Mouse (Mus musculus): ENCODE results near the gene 1700001P01Rik. TPM values are rescaled to one million over a fixed set of nuclear protein-coding genes. Genes with fewer than 3 reads are reported as not detected.

1700001P01Rik gene
- polyA plus RNA-seq, 1 experiment: 0.80 TPM

GRCm38 (mm10) chr11:97781832-97782563 is 6.3 kb upstream of the 1700001P01Rik start, which contains the start of gene Rpl23:
Gene Rpl23 (minus strand): TSS chr11:97782437.
- DNase-seq: peak; percentile 99
- TF ChIP-seq CTCF (IDR thresholded peaks at IDR 0.05; ENCODE audit: borderline replicate concordance, insufficient read depth, low read depth, low read length) (no peak), POLR2A (IDR thresholded peaks at IDR 0.05; ENCODE audit: borderline replicate concordance, insufficient read depth, low read length) (peak; percentile 99; the same call in 1 of the 2 replicates)
- Histone ChIP-seq H3K27ac (ENCODE audit: insufficient read depth, low read length) (peak within 1 kb of the TSS; percentile 56), H3K4me1 (ENCODE audit: control insufficient read depth, insufficient read depth, low read length) (no peaks in the 10 kb centered on the region), H3K27me3 (ENCODE audit: control insufficient read depth, insufficient read depth, low read length) (no peaks in the 10 kb centered on the region), H3K4me3 (replicated peaks; ENCODE audit: insufficient read depth, low read depth, low read length) (peak within 1 kb of the TSS; percentile 69)
- WGBS: under 1% methylated on average over 67 of the region's 67 CpGs

- Histone ChIP-seq H3K27ac (ENCODE audit: insufficient read depth, low read length) (no peak overlapping the region), H3K4me3 (replicated peaks; ENCODE audit: insufficient read depth, low read depth, low read length) (peak overlapping the region; percentile 69), H3K27me3 (ENCODE audit: control insufficient read depth, insufficient read depth, low read length) (no peaks in the 10 kb centered on the region), H3K4me1 (ENCODE audit: control insufficient read depth, insufficient read depth, low read length) (no peaks in the 10 kb centered on the region)
- DNase-seq: no peak
- 2% methylated on average over 11 of the region's 11 CpGs for WGBS
- TF ChIP-seq POLR2A (IDR thresholded peaks at IDR 0.05; ENCODE audit: borderline replicate concordance, insufficient read depth, low read length) (no peak), CTCF (IDR thresholded peaks at IDR 0.05; ENCODE audit: borderline replicate concordance, insufficient read depth, low read depth, low read length) (no peak)
Measured at GRCm38 (mm10) chr11:97781478-97781831, 5.7 kb upstream of the 1700001P01Rik start.

GRCm38 (mm10) chr11:97779968-97780701 is 4.4 kb upstream of the 1700001P01Rik start:
- no peak overlapping the region for H3K4me3 ChIP-seq (replicated peaks; ENCODE audit: insufficient read depth, low read depth, low read length)
- DNase-seq: no peak
- no peaks in the 10 kb centered on the region for H3K27me3 ChIP-seq (ENCODE audit: control insufficient read depth, insufficient read depth, low read length)
- no peak for TF ChIP-seq CTCF (IDR thresholded peaks at IDR 0.05; ENCODE audit: borderline replicate concordance, insufficient read depth, low read depth, low read length)
- no peak for TF ChIP-seq POLR2A (IDR thresholded peaks at IDR 0.05; ENCODE audit: borderline replicate concordance, insufficient read depth, low read length)
- no peaks in the 10 kb centered on the region for H3K4me1 ChIP-seq (ENCODE audit: control insufficient read depth, insufficient read depth, low read length)
- WGBS: 61% methylated on average over 2 of the region's 2 CpGs
- H3K27ac ChIP-seq (ENCODE audit: insufficient read depth, low read length): no peak overlapping the region

GRCm38 (mm10) chr11:97778918-97779317 is 3.2 kb upstream of the 1700001P01Rik start:
- H3K27ac ChIP-seq (ENCODE audit: insufficient read depth, low read length): no peak overlapping the region
- no peak overlapping the region for H3K4me3 ChIP-seq (replicated peaks; ENCODE audit: insufficient read depth, low read depth, low read length)
- DNase-seq: no peak
- WGBS: 95% methylated on average over 1 of the region's 1 CpGs
- no peak for TF ChIP-seq CTCF (IDR thresholded peaks at IDR 0.05; ENCODE audit: borderline replicate concordance, insufficient read depth, low read depth, low read length)
- no peak for TF ChIP-seq POLR2A (IDR thresholded peaks at IDR 0.05; ENCODE audit: borderline replicate concordance, insufficient read depth, low read length)
- H3K27me3 ChIP-seq (ENCODE audit: control insufficient read depth, insufficient read depth, low read length): no peaks in the 10 kb centered on the region
- H3K4me1 ChIP-seq (ENCODE audit: control insufficient read depth, insufficient read depth, low read length): no peaks in the 10 kb centered on the region

GRCm38 (mm10) chr11:97777129-97777529 is 1.4 kb upstream of the 1700001P01Rik start:
- no peak overlapping the region for H3K4me3 ChIP-seq (replicated peaks; ENCODE audit: insufficient read depth, low read depth, low read length)
- no peak for DNase-seq
- H3K4me1 ChIP-seq (ENCODE audit: control insufficient read depth, insufficient read depth, low read length): no peaks in the 10 kb centered on the region
- TF ChIP-seq CTCF (IDR thresholded peaks at IDR 0.05; ENCODE audit: borderline replicate concordance, insufficient read depth, low read depth, low read length) (no peak), POLR2A (IDR thresholded peaks at IDR 0.05; ENCODE audit: borderline replicate concordance, insufficient read depth, low read length) (no peak)
- 46% methylated on average over 2 of the region's 2 CpGs for WGBS
- H3K27ac ChIP-seq (ENCODE audit: insufficient read depth, low read length): no peak overlapping the region
- no peaks in the 10 kb centered on the region for H3K27me3 ChIP-seq (ENCODE audit: control insufficient read depth, insufficient read depth, low read length)

- Histone ChIP-seq H3K27ac (ENCODE audit: insufficient read depth, low read length) (no peak overlapping the region), H3K4me3 (replicated peaks; ENCODE audit: insufficient read depth, low read depth, low read length) (no peak overlapping the region), H3K27me3 (ENCODE audit: control insufficient read depth, insufficient read depth, low read length) (no peaks in the 10 kb centered on the region), H3K4me1 (ENCODE audit: control insufficient read depth, insufficient read depth, low read length) (no peaks in the 10 kb centered on the region)
- no peak for DNase-seq
- WGBS: 54% methylated on average over 5 of the region's 5 CpGs
- no peak for TF ChIP-seq POLR2A (IDR thresholded peaks at IDR 0.05; ENCODE audit: borderline replicate concordance, insufficient read depth, low read length)
- TF ChIP-seq CTCF (IDR thresholded peaks at IDR 0.05; ENCODE audit: borderline replicate concordance, insufficient read depth, low read depth, low read length): no peak
Measured at GRCm38 (mm10) chr11:97776497-97777128, 895 bp upstream of the 1700001P01Rik start.

GRCm38 (mm10) chr11:97775186-97775585 is 532 bp downstream of the 1700001P01Rik start:
- H3K27me3 ChIP-seq (ENCODE audit: control insufficient read depth, insufficient read depth, low read length): no peaks in the 10 kb centered on the region
- no peaks in the 10 kb centered on the region for H3K4me1 ChIP-seq (ENCODE audit: control insufficient read depth, insufficient read depth, low read length)
- WGBS: 72% methylated on average over 13 of the region's 13 CpGs
- no peak overlapping the region for H3K4me3 ChIP-seq (replicated peaks; ENCODE audit: insufficient read depth, low read depth, low read length)
- no peak overlapping the region for H3K27ac ChIP-seq (ENCODE audit: insufficient read depth, low read length)
- no peak for TF ChIP-seq POLR2A (IDR thresholded peaks at IDR 0.05; ENCODE audit: borderline replicate concordance, insufficient read depth, low read length)
- no peak for TF ChIP-seq CTCF (IDR thresholded peaks at IDR 0.05; ENCODE audit: borderline replicate concordance, insufficient read depth, low read depth, low read length)
- no peak for DNase-seq

Measured in cerebellum, adult 2 months (tissue).